In the genomic region with DNA sequence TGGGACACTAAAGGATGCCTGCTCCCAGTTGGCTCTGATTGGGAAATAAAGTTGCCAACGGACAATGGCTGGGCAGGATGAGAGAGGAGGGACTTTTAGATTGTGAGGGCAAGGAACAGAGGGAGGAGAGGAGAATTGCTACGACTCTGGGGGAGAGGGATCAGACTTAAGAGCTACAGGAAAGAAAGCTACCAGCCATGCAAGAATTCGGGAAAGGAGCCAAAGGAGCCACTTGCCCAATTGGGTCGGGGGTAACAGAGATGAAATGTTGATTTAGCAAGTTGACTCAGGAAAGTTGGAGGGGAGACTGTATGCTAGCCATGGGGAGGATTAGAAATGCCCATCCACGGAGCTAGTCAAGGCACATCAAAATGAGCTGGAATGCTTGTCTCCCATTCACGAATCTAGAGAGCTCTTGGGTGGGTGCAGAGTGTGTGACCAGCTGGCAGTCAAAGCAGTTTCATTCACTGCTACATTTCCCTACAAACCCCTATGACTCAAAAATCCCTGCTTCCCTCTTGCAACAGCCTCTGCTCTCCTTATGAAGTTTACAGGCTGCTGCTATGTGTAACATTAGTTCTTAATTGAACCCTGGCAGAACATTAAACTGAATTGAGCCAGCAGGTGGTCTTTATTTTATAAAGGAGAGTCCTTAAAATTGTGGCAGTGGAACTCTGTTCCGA, we compare ENCODE assay signal across 15 mouse cellular contexts. TPM values are rescaled to one million over a fixed set of nuclear protein-coding genes. Genes with fewer than 3 reads are reported as not detected.
"Had no signal": no experiment of that assay in that cellular context is flagged by ENCODE, and none has a peak within 500 bp of the region (broad histone marks: within the 10 kb centered on the region; RNA-seq: fewer than 3 reads in every experiment).

No protein-coding gene starts in this region.

- H3K9me3 ChIP-seq: liver, embryonic 15.5 days; midbrain, embryonic 13.5 days; neural tube, embryonic 12.5 days had no signal

- H3K36me3 ChIP-seq: midbrain, embryonic 13.5 days; neural tube, embryonic 12.5 days had no signal

- H3K27me3 ChIP-seq: liver, embryonic 15.5 days; midbrain, embryonic 13.5 days; neural tube, embryonic 12.5 days had no signal

- ATAC-seq: midbrain, embryonic 13.5 days had no signal

- H3K9ac ChIP-seq: liver, embryonic 15.5 days; midbrain, embryonic 13.5 days; neural tube, embryonic 12.5 days had no signal

- DNase-seq: kidney, adult 9 months; kidney, postnatal 36 days; left cerebral cortex, postnatal 4 days; lung, adult 2 months; lung, postnatal 14 days; thymus, adult 18-20 months; thymus, postnatal 14 days had no signal

- H3K4me2 ChIP-seq: liver, embryonic 11.5 days; liver, embryonic 15.5 days; midbrain, embryonic 13.5 days; neural tube, embryonic 12.5 days had no signal

- H3K4me1 ChIP-seq: midbrain, embryonic 13.5 days; neural tube, embryonic 12.5 days had no signal

- H3K4me3 ChIP-seq: liver, embryonic 15.5 days; midbrain, embryonic 13.5 days; neural tube, embryonic 12.5 days had no signal

- H3K27ac ChIP-seq: kidney, postnatal 0 days; liver, embryonic 15.5 days; midbrain, embryonic 13.5 days; neural tube, embryonic 12.5 days had no signal

RNA-seq across cellular contexts. Expression of a gene that starts 30.1 kb away (rescaled TPM):
- total RNA-seq: megakaryocyte progenitor cell, adult 5-6 weeks; monocyte, adult 5-6 weeks; neutrophil, adult 5-6 weeks had no signal
- polyA plus RNA-seq: kidney, postnatal 0 days; liver, embryonic 11.5 days; liver, embryonic 15.5 days; lung, adult 2 months; neural tube, embryonic 12.5 days had no signal
